Mouse (Mus musculus) brain, adult 2 months (tissue): ENCODE measurements around the gene Fbxw4.

Experiments used
- DNase-seq: peaks from one replicate; pipeline ENCODE4 v3.0.0; 2011; ENCODE audit warnings: low read depth, low spot score

The Fbxw4 gene

DNA sequence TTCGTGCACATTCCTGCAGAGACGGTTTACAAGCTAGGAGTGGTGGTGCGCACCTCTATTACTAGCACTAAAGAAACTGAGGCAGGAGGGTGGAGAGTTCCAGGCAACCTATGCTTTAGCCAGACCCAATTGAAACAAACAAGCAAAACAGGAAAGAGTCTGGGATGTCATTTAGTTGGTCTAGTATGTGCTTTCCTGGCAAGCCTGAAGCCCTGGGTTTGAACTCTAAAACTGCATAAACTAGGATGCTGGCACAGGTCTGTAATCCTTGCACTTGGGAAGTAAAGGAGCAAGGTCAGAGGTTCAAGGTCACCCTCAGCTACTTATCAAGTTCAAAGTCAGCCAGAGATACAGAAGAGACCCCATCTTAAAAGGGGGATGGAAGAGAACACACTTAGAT, 118.1 kb downstream of the Fbxw4 start:
- DNase-seq = no peak

DNA sequence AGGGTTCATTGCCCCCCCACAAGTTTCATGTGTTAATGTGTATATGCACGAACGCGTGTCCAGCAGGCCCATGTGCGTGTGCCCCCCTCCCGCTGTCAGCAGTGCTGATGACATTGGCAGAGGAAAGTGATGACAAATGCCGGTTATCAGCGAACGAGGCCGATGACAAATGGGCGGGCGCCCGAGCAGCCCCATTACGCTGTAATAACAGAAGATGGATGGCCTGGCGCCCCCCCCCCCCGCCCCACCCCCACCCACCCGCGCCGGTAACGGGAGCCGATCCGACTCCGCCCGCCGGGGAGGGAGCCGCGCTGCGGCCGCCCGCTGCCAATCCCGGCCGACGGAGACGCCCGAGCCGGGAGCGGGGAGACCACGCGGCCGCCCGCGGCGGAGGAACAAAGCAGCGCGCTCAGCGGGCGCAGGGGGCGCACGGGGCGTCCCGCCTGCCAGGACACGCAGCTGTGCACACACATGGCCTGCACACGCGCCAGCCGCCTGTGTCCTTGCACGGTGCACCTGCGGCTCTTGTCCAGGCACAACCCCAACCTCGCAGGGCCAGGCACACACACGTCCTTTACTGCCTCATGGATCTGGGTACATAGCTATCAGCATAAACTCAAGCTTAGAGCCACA, 118.6 kb downstream of the Fbxw4 start:
- peak; percentile 67 for DNase-seq

DNA sequence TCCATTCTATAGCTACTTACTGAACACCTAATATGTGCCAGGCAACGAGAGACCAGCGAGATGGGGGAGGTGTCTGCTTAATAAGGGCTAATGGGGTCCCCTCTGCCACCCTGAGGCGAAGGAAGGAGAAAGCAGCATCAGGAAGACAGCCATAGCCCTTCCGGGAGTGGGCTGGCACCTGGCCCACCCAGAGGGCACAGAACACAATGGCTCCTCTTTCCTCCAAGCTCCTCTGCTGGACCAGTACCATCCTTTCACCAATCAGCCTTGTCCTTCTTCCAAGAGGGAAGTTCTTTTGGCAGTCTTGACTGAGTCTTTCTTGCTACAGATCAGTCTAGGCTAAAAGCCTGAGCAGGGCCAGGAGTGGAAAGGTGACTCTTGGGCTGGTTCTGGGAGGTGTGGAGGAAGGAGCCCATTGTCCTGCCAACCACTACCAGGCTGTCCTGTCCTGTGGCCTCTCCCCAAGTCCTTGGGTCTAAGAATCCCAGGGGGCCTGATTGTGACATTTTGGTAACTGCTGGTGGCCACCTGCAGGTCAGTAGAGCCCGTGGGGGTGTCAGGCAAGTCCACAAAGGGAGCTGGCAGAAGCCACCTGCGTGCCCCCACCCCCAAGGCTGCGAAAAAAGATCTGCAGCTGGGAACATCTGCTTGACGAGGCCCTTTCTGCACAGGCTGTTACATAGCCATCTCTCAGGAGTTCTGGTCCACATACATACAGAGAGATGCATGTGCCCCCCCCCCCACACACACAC, 119.3 kb downstream of the Fbxw4 start:
- DNase-seq = peak; percentile 70

DNA sequence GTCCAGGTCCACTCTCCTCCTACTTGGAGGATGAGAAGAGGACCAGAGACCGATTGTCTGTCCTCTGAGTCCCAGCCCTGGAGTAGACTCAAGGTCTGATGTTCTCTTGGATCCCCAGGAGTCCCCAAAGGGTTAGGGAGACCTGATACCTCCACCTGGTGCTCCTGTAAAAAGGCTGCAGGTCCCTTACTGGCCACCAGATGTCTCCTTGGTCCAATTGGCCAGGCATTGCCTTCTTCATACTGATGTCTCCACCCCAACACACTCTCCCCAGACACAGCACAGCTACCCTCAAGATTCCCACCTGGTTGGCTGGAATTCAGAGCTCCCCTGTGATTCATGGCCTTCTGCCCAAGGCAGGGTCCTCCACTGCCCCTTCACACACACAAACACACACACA, 122.6 kb downstream of the Fbxw4 start:
- peak; percentile 70 for DNase-seq

DNA sequence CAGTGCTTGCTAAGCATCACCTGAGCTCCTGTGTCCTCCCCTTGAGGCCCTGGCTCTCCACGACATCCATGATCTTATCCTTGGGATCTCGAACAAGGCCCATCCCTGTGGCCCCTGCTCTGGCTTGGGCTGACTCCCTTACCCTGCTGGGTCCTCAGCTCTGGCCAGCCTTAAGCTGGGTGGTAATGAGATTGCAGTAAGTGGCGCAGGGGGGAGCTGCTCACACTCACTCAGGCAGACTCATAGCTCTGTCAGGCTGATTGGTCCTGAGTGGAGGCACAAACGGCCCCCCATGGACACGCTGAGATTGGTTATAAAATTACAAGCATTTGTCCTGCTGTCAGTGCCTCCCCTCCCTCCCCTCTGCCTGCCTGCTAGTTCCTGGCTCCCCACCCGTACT, 124.2 kb downstream of the Fbxw4 start:
- DNase-seq = no peak

DNA sequence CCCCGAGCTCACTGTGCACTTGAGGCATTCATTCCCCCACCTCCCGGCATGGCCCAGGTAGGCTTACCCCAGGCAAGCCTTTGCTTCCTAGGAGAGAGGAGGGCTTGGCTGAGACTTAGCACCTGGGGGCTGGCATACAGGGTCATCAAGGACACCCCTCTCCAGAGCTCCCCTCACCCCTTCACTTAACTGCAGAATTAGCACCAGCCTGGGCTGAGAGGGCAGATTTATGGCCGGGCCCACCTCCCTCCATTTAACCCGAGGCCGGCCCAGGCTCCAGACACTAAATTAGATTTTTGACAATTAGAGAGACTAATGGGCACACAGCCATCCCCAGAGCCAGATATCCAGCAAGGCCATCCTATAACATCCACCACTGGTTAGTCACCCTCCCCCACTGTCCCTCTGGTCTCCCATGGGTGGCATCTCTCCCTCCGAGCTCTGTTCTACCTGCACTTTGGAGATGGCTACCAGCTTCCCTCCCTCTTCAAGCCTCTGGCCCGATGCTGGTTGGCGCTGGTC, 124.8 kb downstream of the Fbxw4 start:
- DNase-seq = no peak

DNA sequence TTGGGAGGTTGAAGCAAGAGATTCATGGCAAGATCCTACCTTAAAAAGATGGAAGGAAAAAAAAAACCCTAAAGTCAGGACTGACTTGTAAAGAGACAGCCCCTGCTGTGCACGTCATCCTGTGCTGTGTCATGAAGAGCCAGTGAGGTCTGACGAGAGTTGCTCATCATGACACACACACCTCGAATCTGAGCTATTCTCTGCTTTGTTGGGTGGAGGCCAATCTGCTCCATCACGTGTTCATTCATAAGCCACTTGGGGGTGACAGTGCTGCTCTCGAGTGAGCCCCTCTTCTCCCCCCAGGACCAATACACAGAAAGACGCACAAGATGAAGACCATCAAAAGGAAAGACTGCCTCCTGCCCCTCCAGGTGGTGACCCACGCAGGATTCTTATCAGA, 126.5 kb downstream of the Fbxw4 start:
- peak; percentile 56 for DNase-seq

DNA sequence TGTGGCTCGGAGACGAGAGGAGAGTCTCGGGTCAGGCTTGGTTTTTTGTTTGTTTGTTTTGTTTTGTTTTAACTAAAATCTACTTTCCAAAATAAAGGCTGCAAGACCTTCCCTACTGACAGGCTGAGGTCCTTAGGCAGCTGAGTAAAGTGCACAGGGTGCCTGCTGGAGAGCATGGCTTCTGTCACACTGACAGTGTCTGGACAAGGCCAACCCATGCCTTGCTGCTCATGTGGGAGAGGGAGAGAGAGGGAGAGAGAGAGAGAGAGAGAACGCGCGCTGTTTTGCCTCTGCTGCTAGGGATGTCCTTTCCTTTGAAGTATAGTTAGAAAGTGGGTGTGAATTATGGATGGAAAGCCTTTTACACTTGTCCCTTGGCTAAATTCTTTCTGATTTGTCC, 128.6 kb downstream of the Fbxw4 start:
- no peak for DNase-seq

DNA sequence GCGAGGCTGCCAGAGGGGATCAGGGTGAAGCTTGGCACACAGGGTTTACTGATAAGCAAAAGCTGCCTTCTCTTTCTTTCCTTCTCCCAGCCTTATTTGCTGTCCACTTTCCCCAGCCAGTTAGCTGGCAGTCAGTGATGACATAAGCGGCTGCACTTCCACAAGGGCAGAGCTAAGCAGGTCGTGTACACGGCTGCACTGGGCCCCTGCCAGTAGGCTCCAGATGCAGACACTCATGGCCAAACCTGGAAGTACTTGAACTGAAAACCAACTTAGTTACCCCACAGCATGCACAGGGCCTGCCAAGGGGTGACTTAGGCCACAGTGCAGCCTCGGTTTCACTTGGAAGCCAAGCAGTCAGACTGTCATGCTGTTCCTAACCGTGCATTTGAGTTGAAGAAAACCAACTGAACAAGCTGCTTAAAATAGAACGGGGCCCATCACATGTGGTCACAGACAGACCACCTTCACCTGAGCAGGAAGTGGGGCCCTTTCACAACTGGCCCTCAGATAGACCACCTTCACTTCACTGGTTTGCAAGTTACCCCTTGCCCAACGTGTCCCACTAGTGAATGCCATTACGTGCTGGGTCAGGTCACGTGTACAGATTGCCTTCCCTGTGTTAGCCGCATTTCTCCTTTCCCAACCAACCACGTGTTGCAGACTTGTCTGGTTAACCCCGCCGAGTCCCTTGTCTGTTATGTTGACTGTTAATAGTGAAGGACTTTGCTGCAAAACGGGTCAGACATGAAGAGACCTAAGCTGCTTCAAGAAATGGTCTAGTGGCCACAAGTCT, 129.7 kb downstream of the Fbxw4 start:
- peak; percentile 33 for DNase-seq

DNA sequence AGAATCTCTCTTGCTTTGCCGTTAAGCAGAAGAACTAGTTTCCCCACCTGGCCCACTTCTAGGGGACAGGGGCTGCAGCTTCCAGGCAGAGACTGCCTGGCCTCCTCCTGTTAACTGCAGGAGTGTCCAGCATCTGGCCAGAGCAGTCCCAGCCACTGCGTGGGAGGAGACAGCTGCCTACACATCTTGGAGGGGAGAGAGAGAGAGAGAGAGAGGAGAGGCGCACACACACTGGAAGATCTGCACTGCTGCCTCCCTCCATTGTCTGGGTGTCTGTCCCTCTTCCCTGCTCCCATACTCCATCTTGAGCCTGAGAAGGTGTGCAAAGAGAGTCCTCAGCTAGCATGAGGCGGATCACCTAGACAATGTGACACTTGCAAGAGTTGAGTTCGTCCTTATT, 130.8 kb downstream of the Fbxw4 start:
- DNase-seq = no peak
